Mouse (Mus musculus): Measurements from ENCODE around the gene Cacnb3.
"Not testable (repeated sequence)": the region's sequence is repeated elsewhere in the genome, so short reads cannot be mapped to it uniquely, and the experiment has no call there.

Gene Cacnb3

GRCm38 (mm10) chr15:98630540-98630939, at the start of gene Cacnb3:
Cacnb3 (plus strand) TSS chr15:98630840.
- no peak for DNase-seq (ENCODE audit: low read depth)

- DNase-seq (ENCODE audit: low read depth): no peak
Observed at GRCm38 (mm10) chr15:98582410-98582809, 48.2 kb upstream of the Cacnb3 start.

- no peak for DNase-seq (ENCODE audit: low read depth)
Observed at GRCm38 (mm10) chr15:98582996-98583395, 47.6 kb upstream of the Cacnb3 start.

GRCm38 (mm10) chr15:98585421-98585820, 45.2 kb upstream of the Cacnb3 start:
- DNase-seq (ENCODE audit: low read depth): no peak

GRCm38 (mm10) chr15:98586141-98586540, 44.5 kb upstream of the Cacnb3 start:
- DNase-seq (ENCODE audit: low read depth): not testable (repeated sequence)

GRCm38 (mm10) chr15:98587751-98588150, 42.9 kb upstream of the Cacnb3 start:
- peak; percentile 64 for DNase-seq (ENCODE audit: low read depth)

- no peak for DNase-seq (ENCODE audit: low read depth)
Observed at GRCm38 (mm10) chr15:98589640-98590336, 40.9 kb upstream of the Cacnb3 start.

- DNase-seq (ENCODE audit: low read depth): no peak
Observed at GRCm38 (mm10) chr15:98591396-98591795, 39.2 kb upstream of the Cacnb3 start.

GRCm38 (mm10) chr15:98594193-98594592, 36.4 kb upstream of the Cacnb3 start:
- no peak for DNase-seq (ENCODE audit: low read depth)

- no peak for DNase-seq (ENCODE audit: low read depth)
Observed at GRCm38 (mm10) chr15:98595049-98595448, 35.6 kb upstream of the Cacnb3 start.

GRCm38 (mm10) chr15:98596609-98597008, 34.0 kb upstream of the Cacnb3 start:
- DNase-seq (ENCODE audit: low read depth): no peak

GRCm38 (mm10) chr15:98600036-98600709, 30.5 kb upstream of the Cacnb3 start:
- no peak for DNase-seq (ENCODE audit: low read depth)

- no peak for DNase-seq (ENCODE audit: low read depth)
Observed at GRCm38 (mm10) chr15:98601832-98602190, 28.8 kb upstream of the Cacnb3 start.

- DNase-seq (ENCODE audit: low read depth): no peak
Observed at GRCm38 (mm10) chr15:98602191-98602881, 28.3 kb upstream of the Cacnb3 start.

GRCm38 (mm10) chr15:98602921-98603458, 27.6 kb upstream of the Cacnb3 start:
- no peak for DNase-seq (ENCODE audit: low read depth)

GRCm38 (mm10) chr15:98604041-98604575, 26.5 kb upstream of the Cacnb3 start:
- no peak for DNase-seq (ENCODE audit: low read depth)

GRCm38 (mm10) chr15:98606051-98606536, 24.5 kb upstream of the Cacnb3 start:
- DNase-seq (ENCODE audit: low read depth): no peak

GRCm38 (mm10) chr15:98606739-98607138, 23.9 kb upstream of the Cacnb3 start:
- no peak for DNase-seq (ENCODE audit: low read depth)

GRCm38 (mm10) chr15:98607557-98607956, 23.1 kb upstream of the Cacnb3 start:
- no peak for DNase-seq (ENCODE audit: low read depth)

GRCm38 (mm10) chr15:98608058-98608783, 22.4 kb upstream of the Cacnb3 start:
- no peak for DNase-seq (ENCODE audit: low read depth)

- DNase-seq (ENCODE audit: low read depth): peak; percentile 40
Observed at GRCm38 (mm10) chr15:98608784-98609250, 21.8 kb upstream of the Cacnb3 start.
